Comparison of ENCODE assay signal across 15 mouse cellular contexts in the genomic region with DNA sequence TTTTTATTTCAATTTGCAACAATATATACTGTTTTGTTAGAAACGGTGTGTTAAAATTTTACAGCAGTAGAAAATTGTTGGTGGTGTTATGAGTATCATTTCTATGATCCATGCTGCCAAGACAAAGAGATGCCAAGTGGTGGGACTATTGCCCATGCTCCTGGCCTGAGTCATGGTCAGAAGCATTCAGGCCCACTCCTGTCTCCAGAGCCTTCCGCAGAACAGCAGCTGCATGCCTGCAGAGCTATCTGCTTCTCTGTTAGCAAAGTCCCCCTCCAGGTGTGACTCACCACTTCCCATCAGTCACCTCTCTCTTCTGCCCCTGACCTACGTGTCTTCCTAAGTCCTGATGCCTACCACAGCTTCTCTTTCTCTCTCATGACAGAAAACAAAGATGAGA.
DNase-seq lines count a peak whose midpoint lies in the region; TF ChIP-seq lines count a peak whose summit lies in the region.
"Had no signal": no experiment of that assay in that cellular context is flagged by ENCODE, and none has a peak within 500 bp of the region (broad histone marks: within the 10 kb centered on the region; RNA-seq: fewer than 3 reads in every experiment).

No protein-coding gene starts in this region.

- no peak overlapping the region for H3K4me2 ChIP-seq in CH12.LX (ENCODE audit: insufficient read depth, low read depth, poor library complexity, severe bottlenecking)
- peak overlapping the region; percentile 10 for H3K4me2 ChIP-seq in myocyte (ENCODE audit: low read depth)
- H3K4me2 ChIP-seq: hindbrain, embryonic 14.5 days; kidney, embryonic 15.5 days; limb, embryonic 13.5 days; liver, embryonic 15.5 days; midbrain, embryonic 13.5 days had no signal

- no peaks in the 10 kb centered on the region for H3K9me3 ChIP-seq in CH12.LX (replicated peaks; ENCODE audit: low read length)
- H3K9me3 ChIP-seq: kidney, embryonic 15.5 days; limb, embryonic 13.5 days; liver, embryonic 15.5 days; midbrain, embryonic 13.5 days had no signal

- DNase-seq in cerebellum, postnatal 10 days = peak; percentile 68 to 77
- DNase-seq in cerebellum, adult 9-10 months = no peak
- DNase-seq in heart, adult 11 months = peak; percentile 52
- no peak for DNase-seq in heart, postnatal 14 days
- DNase-seq in CH12.LX (ENCODE audit: extremely low read depth) = peak; percentile 12
- no peak for DNase-seq in right cerebral cortex, postnatal 36 days (ENCODE audit: low spot score in 2 of 2)
- DNase-seq: cerebellum, adult 18-20 months; retina, postnatal 1 day; thymus, postnatal 36 days had no signal

- TF ChIP-seq EP300 in CH12.LX (IDR thresholded peaks at IDR 0.05; ENCODE audit: low read length) = no peak

- H3K36me3 ChIP-seq in CH12.LX (replicated peaks in 1 of 2; ENCODE audit: control insufficient read depth in 1 of 2, insufficient read depth in 1 of 2, low read length in 1 of 2) = no peaks in the 10 kb centered on the region
- no peaks in the 10 kb centered on the region for H3K36me3 ChIP-seq in myocyte (ENCODE audit: control insufficient read depth, insufficient read depth)
- H3K36me3 ChIP-seq: kidney, embryonic 15.5 days; limb, embryonic 13.5 days; liver, embryonic 15.5 days; midbrain, embryonic 13.5 days had no signal

- 0 out of 4 replicates have a peak, but pooled peaks cover 0 to 3% of the 10 kb centered on the region in 2 experiments for H3K4me1 ChIP-seq in CH12.LX (ENCODE audit: control insufficient read depth in 1 of 2, insufficient read depth in 2 of 2)
- H3K4me1 ChIP-seq: limb, embryonic 13.5 days; liver, embryonic 15.5 days; midbrain, embryonic 13.5 days had no signal

- no peaks in the 10 kb centered on the region for H3K79me2 ChIP-seq in CH12.LX (replicated peaks; ENCODE audit: control insufficient read depth, extremely low read depth, insufficient read depth, poor library complexity, severe bottlenecking)
- no peaks in the 10 kb centered on the region for H3K79me2 ChIP-seq in myocyte (ENCODE audit: control insufficient read depth, insufficient read depth)

- dilution Hi-C loops in CH12.LX (cut with MboI; ENCODE audit: extremely low pct_ligation_motif_present, extremely low pct_unique_long_range_greater_than_20kb, low sequenced_read_pairs) = no loop called here

- H3K27me3 ChIP-seq in CH12.LX (replicated peaks) (peaks cover 53% of the 10 kb centered on the region), myocyte (ENCODE audit: control insufficient read depth, insufficient read depth, insufficient read length) (no peaks in the 10 kb centered on the region)
- H3K27me3 ChIP-seq: kidney, embryonic 15.5 days; limb, embryonic 13.5 days; liver, embryonic 15.5 days; midbrain, embryonic 13.5 days had no signal

- in situ Hi-C loops in CH12.LX (cut with MboI; ENCODE audit: low pct_ligation_motif_present, low pct_unique_long_range_greater_than_20kb, low sequenced_read_pairs) = no loop called here

- TF ChIP-seq POLR2A in CH12.LX (IDR thresholded peaks at IDR 0.05; ENCODE audit: low read depth, low read length) = no peak
- TF ChIP-seq POLR2A in myocyte (IDR thresholded peaks at IDR 0.05; ENCODE audit: insufficient read length, low read depth) = no peak

- no peak overlapping the region for H3K27ac ChIP-seq in CH12.LX (ENCODE audit: insufficient read depth, low read depth)
- H3K27ac ChIP-seq: hindbrain, embryonic 14.5 days; kidney, embryonic 15.5 days; limb, embryonic 13.5 days; liver, embryonic 15.5 days; midbrain, embryonic 13.5 days had no signal

- H3K9ac ChIP-seq in CH12.LX (ENCODE audit: insufficient read depth, low read depth) = no peak overlapping the region
- H3K9ac ChIP-seq: hindbrain, embryonic 14.5 days; kidney, embryonic 15.5 days; limb, embryonic 13.5 days; liver, embryonic 15.5 days; midbrain, embryonic 13.5 days had no signal

- H3K4me3 ChIP-seq in CH12.LX (replicated peaks in 1 of 3; ENCODE audit: low read depth in 2 of 3, low read length in 2 of 3, poor library complexity in 1 of 3) (no peak overlapping the region), myocyte (no peak overlapping the region)
- H3K4me3 ChIP-seq: kidney, embryonic 15.5 days; limb, embryonic 13.5 days; liver, embryonic 15.5 days; midbrain, embryonic 13.5 days had no signal

- intact Hi-C loops in heart, postnatal 14 days (cut with DNase I) = no loop called here

- no peak for TF ChIP-seq RAD21 in CH12.LX (IDR thresholded peaks at IDR 0.05; ENCODE audit: low read depth, low read length)

- TF ChIP-seq CTCF in CH12.LX (conservative IDR thresholded peaks at IDR 0.05 in 1 of 2, IDR thresholded peaks at IDR 0.05 in 1 of 2; ENCODE audit: low read depth in 2 of 2, low read length in 2 of 2) = no peak

- H3ac ChIP-seq in myocyte (ENCODE audit: control insufficient read depth, insufficient read length) = no peak overlapping the region

TF ChIP-seq in CH12.LX, 34 proteins besides CTCF, POLR2A, EP300 and RAD21:
- TF ChIP-seq RCOR1 (conservative IDR thresholded peaks at IDR 0.05; ENCODE audit: low read depth, low read length) = no peak
- TF ChIP-seq MAX (IDR thresholded peaks at IDR 0.05; ENCODE audit: low read length) = no peak
- no peak for TF ChIP-seq JUND (conservative IDR thresholded peaks at IDR 0.05; ENCODE audit: low read depth, low read length)
- no peak for TF ChIP-seq MEF2A (IDR thresholded peaks at IDR 0.05; ENCODE audit: borderline replicate concordance, low read depth, low read length)
- no peak for TF ChIP-seq CHD2 (IDR thresholded peaks at IDR 0.05; ENCODE audit: low read length)
- no peak for TF ChIP-seq ZC3H11A (IDR thresholded peaks at IDR 0.05; ENCODE audit: low read depth, low read length)
- no peak for TF ChIP-seq ETS1 (conservative IDR thresholded peaks at IDR 0.05; ENCODE audit: low read depth, low read length)
- TF ChIP-seq TBP (conservative IDR thresholded peaks at IDR 0.05; ENCODE audit: low read depth, low read length) = no peak
- no peak for TF ChIP-seq MAFK (IDR thresholded peaks at IDR 0.05; ENCODE audit: insufficient replicate concordance, low read length)
- TF ChIP-seq IRF4 (IDR thresholded peaks at IDR 0.05; ENCODE audit: low read depth, low read length) = no peak
- no peak for TF ChIP-seq HCFC1 (IDR thresholded peaks at IDR 0.05; ENCODE audit: low read depth, low read length)
- TF ChIP-seq MXI1 (IDR thresholded peaks at IDR 0.05; ENCODE audit: low read depth, low read length) = no peak
- TF ChIP-seq ZKSCAN1 (IDR thresholded peaks at IDR 0.05; ENCODE audit: borderline replicate concordance, low read depth, low read length) = no peak
TF ChIP-seq in CH12.LX: peak in this region for 0.

TF ChIP-seq in myocyte, 11 proteins besides CTCF, POLR2A, EP300 and RAD21:
- TF ChIP-seq CEBPB (IDR thresholded peaks at IDR 0.05; ENCODE audit: insufficient read depth, poor library complexity, severe bottlenecking) = no peak
- no peak for TF ChIP-seq TCF3 (IDR thresholded peaks at IDR 0.05; ENCODE audit: insufficient read length, low read depth)
- TF ChIP-seq MAX (IDR thresholded peaks at IDR 0.05; ENCODE audit: low read depth) = no peak
- no peak for TF ChIP-seq POLR2AphosphoS2 (IDR thresholded peaks at IDR 0.05; ENCODE audit: insufficient read length, low read depth)
- TF ChIP-seq MYOD1 (IDR thresholded peaks at IDR 0.05; ENCODE audit: control insufficient read depth in 1 of 3, insufficient read length in 2 of 3, low read depth in 2 of 3) = peak; percentile 47 to 98 (median 95)
- no peak for TF ChIP-seq E2F4 (IDR thresholded peaks at IDR 0.05; ENCODE audit: insufficient read depth)
- peak; percentile 58 to 91 (median 67) for TF ChIP-seq MYOG (IDR thresholded peaks at IDR 0.05; ENCODE audit: control insufficient read depth in 1 of 3, insufficient read depth in 1 of 3, insufficient read length in 2 of 3, low read depth in 2 of 3)
- TF ChIP-seq TCF12 (IDR thresholded peaks at IDR 0.05; ENCODE audit: insufficient read depth, poor library complexity, severe bottlenecking) = peak; percentile 74
- no peak for TF ChIP-seq REST (IDR thresholded peaks at IDR 0.05; ENCODE audit: insufficient read depth, insufficient read length)

Comparison
In these comparisons a context has a peak if more than half of its experiments do, and no peak if none do; other contexts are left out.
1. DNase-seq: peak in cerebellum, postnatal 10 days (2 of 2), heart, adult 11 months (single experiment) and CH12.LX (single experiment); none in cerebellum, adult 9-10 months (single experiment), heart, postnatal 14 days (0 of 2) and right cerebral cortex, postnatal 36 days (0 of 2).